Mouse (Mus musculus): ENCODE measurements around the gene a.

DNA sequence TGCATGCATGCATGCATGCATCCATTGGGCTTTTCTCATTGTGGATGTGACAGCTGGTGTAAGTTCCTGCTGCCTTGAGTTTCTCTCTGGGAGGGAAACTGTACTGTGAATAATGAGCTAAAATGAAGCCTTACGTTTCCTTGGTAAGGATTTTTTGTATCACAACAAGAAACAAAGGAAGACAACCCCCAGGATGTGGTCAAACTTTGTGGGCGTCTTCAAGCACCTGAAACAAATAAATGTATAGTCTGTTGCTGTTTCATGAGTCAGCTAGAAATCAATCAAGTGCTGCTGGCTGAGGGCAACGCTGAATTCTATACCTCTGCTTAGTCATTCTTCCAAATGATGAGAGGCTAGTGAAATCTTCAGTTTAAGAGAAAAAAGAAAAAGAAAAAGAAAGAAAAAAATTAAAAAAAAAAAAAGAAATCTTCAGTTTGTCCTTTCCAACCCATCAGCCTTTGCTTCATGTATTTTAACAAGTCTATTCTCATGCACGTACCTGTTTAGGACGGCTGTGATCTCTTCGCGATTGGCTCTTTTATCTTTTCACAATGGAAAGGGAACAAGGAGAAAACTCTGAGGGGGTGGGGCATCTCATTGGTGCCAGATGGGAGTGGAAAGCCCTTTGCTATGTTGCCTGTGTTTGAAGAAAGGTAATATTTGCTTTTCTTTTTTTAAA lies 288.4 kb downstream of the a start:
- no peak for TF ChIP-seq CTCF (conservative IDR thresholded peaks at IDR 0.05; ENCODE audit: low read length)
- peak; percentile 84; the same call in 1 of the 2 replicates for TF ChIP-seq POU5F1 (IDR thresholded peaks at IDR 0.05; ENCODE audit: borderline replicate concordance, low read length)

All from E14TG2a.4 (cell line).